Mouse (Mus musculus) lung, embryonic 14.5 days (tissue): ENCODE data around the gene Hes1. TPM values are rescaled to one million over a fixed set of nuclear protein-coding genes. Genes with fewer than 3 reads are reported as not detected.

Source experiments
- ATAC-seq: fragments of 200-750 bp; cut with Nextera tagmentation; 2 replicates; pipeline ENCODE4 v1.8.0; 2017; ENCODE audit warnings: mild to moderate bottlenecking, moderate TSS enrichment, moderate library complexity; ENCODE audit not compliant: insufficient read depth
- DNase-seq: peaks from one replicate; pipeline ENCODE4 v3.0.0-alpha.2; 2015
- H3K27ac ChIP-seq: fragments of 300-500 bp; sonication (generic); 2 replicates; pipeline ENCODE4 v1.5.1; 2014; ENCODE audit warnings: low read depth, mild to moderate bottlenecking, moderate library complexity
- H3K27me3 ChIP-seq: fragments of 300-500 bp; sonication (generic); 2 replicates; pipeline ENCODE4 v1.6.1; 2014; ENCODE audit warnings: low read length, control low read depth; ENCODE audit not compliant: insufficient read depth
- H3K36me3 ChIP-seq: fragments of 300-500 bp; sonication (generic); 2 replicates; pipeline ENCODE4 v1.6.1; 2014; ENCODE audit warnings: control low read depth; ENCODE audit not compliant: insufficient read depth
- H3K4me1 ChIP-seq: fragments of 300-500 bp; sonication (generic); 2 replicates; pipeline ENCODE4 v1.6.1; 2014; ENCODE audit warnings: antibody characterized with exemption, control low read depth; ENCODE audit not compliant: insufficient read depth
- H3K4me2 ChIP-seq: fragments of 300-500 bp; sonication (generic); 2 replicates; pipeline ENCODE4 v1.6.1; 2014; ENCODE audit warnings: mild to moderate bottlenecking
- H3K4me3 ChIP-seq: fragments of 300-500 bp; sonication (generic); 2 replicates; pipeline ENCODE4 v1.5.1; 2014; ENCODE audit warnings: low read depth, low read length
- H3K9ac ChIP-seq: fragments of 300-500 bp; sonication (generic); 2 replicates; pipeline ENCODE4 v1.6.1; 2014
- H3K9me3 ChIP-seq: fragments of 300-500 bp; sonication (generic); 2 replicates; pipeline ENCODE4 v1.6.1; 2016; ENCODE audit warnings: low read depth, low read length, control low read depth
- CTCF ChIP-seq: IDR thresholded peaks from 2 replicates; pipeline ENCODE4 v1.5.1; 2016; ENCODE audit warnings: antibody characterized with exemption, low read depth
- WGBS: fragments of 180-500 bp; shearing (Covaris S2); extraction: QIAGEN DNeasy Blood & Tissue Kit; methylation state at CpG from one replicate; pipeline ENCODE4 v1.1.7; 2014; 5-methylcytosine and 5-hydroxymethylcytosine counted together
- polyA plus RNA-seq: library from polyadenylated mRNA; unstranded; fragments of >200 nt; fragmentation: Nextera tagmentation; extraction: Ambion mirVana; gene quantifications from 2 replicates; pipeline ENCODE4 v1.2.1, GENCODE M21; 2014

Hes1 gene
- polyA plus RNA-seq, 1 experiment from 2014 or later: 52.9 TPM

DNA sequence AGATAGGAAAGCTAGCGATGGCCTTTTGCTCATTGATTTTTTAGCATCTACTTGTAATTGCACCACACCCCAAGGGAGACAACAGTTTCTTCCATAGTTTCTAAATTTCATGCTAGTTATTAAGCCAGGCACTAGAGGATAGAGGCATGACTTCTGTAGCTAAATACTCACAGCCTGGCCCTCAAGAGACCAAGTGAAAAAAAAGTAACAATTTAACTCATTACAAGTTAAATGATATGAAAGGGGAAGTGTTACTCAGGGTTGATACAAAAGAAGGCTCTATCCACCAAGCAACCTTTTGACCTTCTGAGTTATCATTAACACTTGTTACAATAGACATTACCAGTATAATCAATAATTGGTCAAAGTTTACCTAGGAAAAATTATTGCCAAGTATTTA, 9.1 kb downstream of the Hes1 start:
- H3K9me3 ChIP-seq: no peaks in the 10 kb centered on the region
- WGBS: 94% methylated on average over 1 of the region's 1 CpGs
- TF ChIP-seq CTCF: no peak
- ATAC-seq: no peak
- no peaks in the 10 kb centered on the region for H3K27me3 ChIP-seq
- H3K27ac ChIP-seq: no peak overlapping the region
- no peak for DNase-seq
- no peak overlapping the region for H3K9ac ChIP-seq
- no peaks in the 10 kb centered on the region for H3K36me3 ChIP-seq
- H3K4me1 ChIP-seq: peaks cover 15% of the 10 kb centered on the region
- no peak overlapping the region for H3K4me3 ChIP-seq
- H3K4me2 ChIP-seq: no peak overlapping the region

DNA sequence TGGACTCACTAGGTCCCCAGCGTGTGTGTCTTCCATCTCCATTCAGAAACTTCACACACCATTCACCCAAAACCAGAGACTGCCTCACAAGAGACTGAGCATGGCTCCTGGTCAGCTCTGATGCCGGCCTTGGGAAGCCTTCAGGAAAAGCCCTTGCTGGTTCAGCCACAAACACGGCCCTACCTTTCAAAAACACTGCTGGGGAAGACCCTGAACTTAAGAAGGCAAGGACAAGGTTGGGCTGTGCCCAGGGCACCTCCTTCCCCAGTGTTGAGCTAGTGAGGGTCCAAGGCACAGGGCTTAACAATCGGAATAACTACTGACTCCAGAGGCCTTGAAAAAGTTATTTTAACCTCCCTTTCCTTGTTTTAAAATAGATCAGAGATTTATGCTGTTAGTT, 17.3 kb downstream of the Hes1 start:
- Histone ChIP-seq H3K4me1 (peaks cover 8% of the 10 kb centered on the region; the same call in 1 of the 2 replicates), H3K27me3 (no peaks in the 10 kb centered on the region), H3K4me2 (no peak overlapping the region), H3K9ac (no peak overlapping the region), H3K36me3 (no peaks in the 10 kb centered on the region), H3K9me3 (no peaks in the 10 kb centered on the region), H3K4me3 (no peak overlapping the region), H3K27ac (no peak overlapping the region)
- TF ChIP-seq CTCF: no peak
- WGBS: 57% methylated on average over 4 of the region's 4 CpGs
- DNase-seq (no peak), ATAC-seq (no peak)

DNA sequence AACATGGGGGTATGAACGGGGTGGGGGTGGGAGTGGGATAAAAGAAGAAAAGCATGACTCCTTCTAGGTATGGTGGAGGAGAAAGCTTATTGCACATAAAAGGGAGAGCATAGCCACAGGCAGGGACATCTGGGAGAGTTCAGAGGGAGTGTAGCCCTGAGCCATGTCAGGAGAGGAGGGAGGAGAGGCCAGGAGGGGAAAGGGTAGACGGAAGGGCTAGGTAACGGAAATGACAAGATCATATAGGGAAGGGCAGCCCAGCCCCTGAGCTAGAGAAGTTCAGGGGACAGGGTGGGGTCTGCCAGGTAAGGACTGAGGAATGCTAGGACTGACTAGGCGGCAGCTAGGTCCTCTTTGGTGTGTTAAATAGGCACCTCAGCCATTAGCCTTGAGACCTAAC, 17.8 kb downstream of the Hes1 start:
- H3K4me1 ChIP-seq: peaks cover 11% of the 10 kb centered on the region; the same call in 1 of the 2 replicates
- H3K4me3 ChIP-seq: no peak overlapping the region
- H3K9me3 ChIP-seq: no peaks in the 10 kb centered on the region
- H3K36me3 ChIP-seq: no peaks in the 10 kb centered on the region
- no peak overlapping the region for H3K4me2 ChIP-seq
- no peak for ATAC-seq
- no peak overlapping the region for H3K9ac ChIP-seq
- no peaks in the 10 kb centered on the region for H3K27me3 ChIP-seq
- DNase-seq: no peak
- TF ChIP-seq CTCF: no peak
- no peak overlapping the region for H3K27ac ChIP-seq
- WGBS: 75% methylated on average over 4 of the region's 4 CpGs

DNA sequence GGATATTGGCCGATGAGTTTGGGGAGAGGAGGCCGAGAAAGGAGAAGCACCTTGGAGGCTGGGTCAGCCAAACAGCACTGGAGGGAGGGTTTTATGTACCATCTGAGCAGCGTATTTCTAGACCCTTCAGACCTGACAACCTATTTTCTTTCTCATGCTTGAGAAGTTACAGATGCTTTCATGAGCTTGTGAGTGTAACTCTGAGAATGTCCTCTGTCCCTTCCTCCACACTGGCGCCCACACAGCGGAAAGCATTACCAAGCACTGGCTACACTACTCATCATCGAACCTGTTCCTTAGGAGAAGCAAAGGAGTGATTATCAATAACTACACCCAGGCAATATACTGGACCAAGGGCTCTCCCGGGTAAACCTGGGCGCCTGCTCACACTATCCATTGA, 18.8 kb downstream of the Hes1 start:
- H3K27ac ChIP-seq: no peak overlapping the region
- peaks cover 11% of the 10 kb centered on the region; the same call in 1 of the 2 replicates for H3K4me1 ChIP-seq
- no peak for ATAC-seq
- TF ChIP-seq CTCF: no peak
- no peaks in the 10 kb centered on the region for H3K27me3 ChIP-seq
- no peak overlapping the region for H3K9ac ChIP-seq
- H3K9me3 ChIP-seq: no peaks in the 10 kb centered on the region
- no peaks in the 10 kb centered on the region for H3K36me3 ChIP-seq
- no peak overlapping the region for H3K4me3 ChIP-seq
- no peak for DNase-seq
- 93% methylated on average over 8 of the region's 8 CpGs for WGBS
- H3K4me2 ChIP-seq: no peak overlapping the region

DNA sequence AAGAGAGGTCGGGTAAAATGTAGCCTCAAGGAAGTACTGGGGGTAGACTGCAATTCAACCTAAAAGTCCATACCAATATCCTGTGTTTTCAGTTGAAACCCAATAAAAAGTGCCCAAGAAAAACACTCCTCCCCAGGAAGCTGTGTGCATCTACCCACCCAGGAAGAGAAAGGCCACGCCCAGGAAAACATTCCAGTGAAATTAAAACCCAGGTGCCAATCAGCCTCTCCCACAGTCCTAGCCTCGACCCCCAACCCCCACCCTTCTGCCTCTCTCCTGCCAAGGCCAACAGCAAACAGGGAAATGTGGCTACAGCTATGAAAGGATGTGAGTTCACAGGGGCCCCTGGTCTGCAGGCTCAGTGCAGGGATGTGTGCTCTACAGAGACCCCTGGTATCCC, 19.4 kb downstream of the Hes1 start:
- Histone ChIP-seq H3K9me3 (no peaks in the 10 kb centered on the region), H3K4me1 (peaks cover 11% of the 10 kb centered on the region; the same call in 1 of the 2 replicates), H3K4me3 (no peak overlapping the region), H3K9ac (no peak overlapping the region), H3K27ac (no peak overlapping the region), H3K27me3 (no peaks in the 10 kb centered on the region), H3K36me3 (no peaks in the 10 kb centered on the region), H3K4me2 (no peak overlapping the region)
- ATAC-seq (no peak), DNase-seq (no peak)
- 53% methylated on average over 3 of the region's 3 CpGs for WGBS
- TF ChIP-seq CTCF: no peak

DNA sequence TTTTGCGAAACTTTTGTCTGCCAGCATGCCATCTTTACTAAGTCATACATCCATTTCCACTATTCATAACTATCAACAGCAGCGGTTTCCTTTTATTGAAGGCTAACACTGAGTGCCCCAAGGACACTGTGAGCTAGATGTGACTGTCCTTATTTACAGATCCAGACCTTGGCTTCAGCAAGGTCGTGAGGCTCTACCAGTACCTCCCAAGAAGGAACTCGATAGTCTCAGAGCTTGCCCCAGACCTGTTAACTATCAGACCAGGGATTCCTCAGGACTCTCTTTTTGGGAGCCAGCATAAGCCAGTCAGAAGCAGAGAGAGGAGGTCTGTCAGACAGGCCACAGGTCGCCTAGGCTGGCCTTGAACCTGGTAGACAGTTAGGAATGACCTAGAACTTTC, 24.5 kb downstream of the Hes1 start:
- H3K9ac ChIP-seq: no peak overlapping the region
- no peak overlapping the region for H3K27ac ChIP-seq
- no peak overlapping the region for H3K4me2 ChIP-seq
- no peak overlapping the region for H3K4me3 ChIP-seq
- H3K9me3 ChIP-seq: no peaks in the 10 kb centered on the region
- ATAC-seq: no peak
- TF ChIP-seq CTCF: no peak
- WGBS: 84% methylated on average over 5 of the region's 5 CpGs
- no peak for DNase-seq
- H3K36me3 ChIP-seq: no peaks in the 10 kb centered on the region
- H3K27me3 ChIP-seq: no peaks in the 10 kb centered on the region
- peaks cover 7% of the 10 kb centered on the region; the same call in 1 of the 2 replicates for H3K4me1 ChIP-seq

DNA sequence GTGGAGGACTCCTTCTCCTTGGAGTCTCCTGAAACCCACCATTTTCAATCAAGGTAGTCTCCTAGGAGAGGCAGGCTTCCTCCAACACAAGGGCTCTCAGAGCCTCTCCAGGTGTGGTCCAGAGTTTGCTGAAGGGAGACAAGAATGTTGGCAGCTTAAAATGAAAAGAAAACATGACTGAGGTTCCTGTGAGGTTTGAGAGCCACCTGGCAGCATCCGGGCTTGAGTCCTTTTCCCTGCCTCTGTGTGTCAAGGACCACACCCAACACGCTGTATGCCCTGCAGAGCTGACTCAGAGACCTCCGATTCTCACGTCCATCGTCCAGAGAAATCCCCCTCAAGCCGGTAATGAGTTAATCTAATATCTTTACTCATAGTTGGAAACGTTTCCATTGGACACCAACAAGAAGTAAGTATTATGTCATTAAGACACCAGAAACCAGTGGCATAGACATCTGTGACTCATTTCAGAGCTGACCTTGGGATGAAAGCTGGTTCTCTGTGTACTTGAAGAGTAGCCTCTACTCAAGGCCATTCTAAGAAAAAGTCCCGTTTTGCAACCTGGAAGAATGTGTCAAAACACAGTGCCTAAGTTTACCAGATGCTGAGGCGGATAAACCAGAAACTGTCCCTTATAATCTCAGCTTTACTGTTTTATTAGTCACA, 26.1 kb downstream of the Hes1 start:
- Histone ChIP-seq H3K9ac (no peak overlapping the region), H3K4me3 (no peak overlapping the region), H3K4me2 (no peak overlapping the region), H3K27me3 (no peaks in the 10 kb centered on the region), H3K27ac (no peak overlapping the region), H3K4me1 (peaks cover 7% of the 10 kb centered on the region; the same call in 1 of the 2 replicates), H3K9me3 (no peaks in the 10 kb centered on the region), H3K36me3 (no peaks in the 10 kb centered on the region)
- no peak for TF ChIP-seq CTCF
- ATAC-seq: no peak
- WGBS: 63% methylated on average over 9 of the region's 9 CpGs
- DNase-seq: peak; percentile 50
